Mouse (Mus musculus): ENCODE results near the gene Ppp1r14b. TPM values are rescaled to one million over a fixed set of nuclear protein-coding genes. Genes with fewer than 3 reads are reported as not detected.

The Ppp1r14b gene
- 190 and 236 TPM in 2 replicates for total RNA-seq (2015)
- total RNA-seq (2017) = 131 and 141 TPM in 2 replicates

GRCm38 (mm10) chr19:6974211-6975205, at the start of gene Ppp1r14b:
Gene Ppp1r14b (plus strand): TSS chr19:6974968.
- ATAC-seq (replicated peaks; ENCODE audit: poor library complexity) = peak; percentile 63

DNA sequence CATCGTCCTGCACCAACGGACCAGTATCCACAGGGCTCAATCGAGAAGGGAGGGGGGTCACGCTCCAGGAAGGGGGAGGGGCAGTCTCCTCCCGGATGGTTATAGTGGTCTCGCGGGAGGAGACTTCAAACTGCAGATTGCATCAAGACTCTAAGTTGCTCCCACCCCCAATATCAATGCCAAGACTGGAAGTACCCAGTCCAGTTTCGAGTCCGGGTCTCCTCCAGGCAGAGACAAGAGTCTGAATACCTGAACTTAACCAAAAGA, 49.5 kb upstream of the Ppp1r14b start, which contains the start of gene Catsperz:
Gene Catsperz, minus strand, starts transcription at position 74 of the 267 bp plus-strand sequence.
- ATAC-seq (replicated peaks; ENCODE audit: poor library complexity) = no peak

- ATAC-seq (replicated peaks; ENCODE audit: poor library complexity) = no peak
Observed at GRCm38 (mm10) chr19:6925611-6926329, 49.0 kb upstream of the Ppp1r14b start.

- ATAC-seq (replicated peaks; ENCODE audit: poor library complexity) = no peak
Observed at GRCm38 (mm10) chr19:6926559-6927255, 48.1 kb upstream of the Ppp1r14b start.

GRCm38 (mm10) chr19:6928080-6928479, 46.7 kb upstream of the Ppp1r14b start:
- no peak for ATAC-seq (replicated peaks; ENCODE audit: poor library complexity)

DNA sequence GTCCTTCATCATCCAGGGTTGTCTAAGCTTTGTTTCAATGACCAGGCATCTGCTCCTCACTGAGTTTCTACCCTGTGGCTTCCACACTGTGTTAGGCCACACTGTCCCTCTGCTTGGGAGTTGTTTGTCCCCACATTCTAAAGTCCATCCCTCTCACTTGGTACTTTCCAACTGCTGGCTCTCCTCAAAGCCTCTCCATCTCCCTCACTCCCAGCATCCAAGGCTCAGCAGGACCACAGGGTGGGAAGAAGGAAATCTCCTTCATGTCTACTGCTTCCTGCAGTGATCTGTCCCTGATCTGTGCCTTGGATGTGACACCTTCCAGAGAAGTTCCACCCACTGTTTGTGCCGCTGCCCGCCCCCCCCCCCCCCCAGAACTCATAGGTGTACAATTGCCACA, 43.8 kb upstream of the Ppp1r14b start:
- no peak for ATAC-seq (replicated peaks; ENCODE audit: poor library complexity)

GRCm38 (mm10) chr19:6932018-6932417, 42.8 kb upstream of the Ppp1r14b start:
- no peak for ATAC-seq (replicated peaks; ENCODE audit: poor library complexity)

DNA sequence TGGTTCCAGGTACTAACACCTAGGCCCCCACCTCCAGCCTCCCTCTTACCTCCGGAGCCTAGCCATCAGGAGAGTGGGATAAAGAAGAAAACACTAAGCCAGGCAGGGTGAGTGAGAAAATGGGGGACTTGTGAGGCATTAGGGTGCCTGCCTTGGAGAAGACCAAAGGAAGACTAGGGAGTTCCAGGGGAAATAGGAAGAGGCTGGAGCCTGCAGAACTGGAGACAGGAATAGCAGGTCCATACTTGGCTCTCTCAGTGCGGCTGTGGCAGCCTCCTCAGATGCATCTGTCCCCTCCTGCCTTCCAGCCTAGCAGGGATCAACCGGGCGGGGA, 41.7 kb upstream of the Ppp1r14b start:
- no peak for ATAC-seq (replicated peaks; ENCODE audit: poor library complexity)

- ATAC-seq (replicated peaks; ENCODE audit: poor library complexity) = peak; percentile 76
Observed at GRCm38 (mm10) chr19:6933436-6934194, 41.2 kb upstream of the Ppp1r14b start.

- ATAC-seq (replicated peaks; ENCODE audit: poor library complexity) = no peak
Observed at GRCm38 (mm10) chr19:6934195-6934977, 40.4 kb upstream of the Ppp1r14b start, which contains the start of gene Kcnk4. Gene Kcnk4 (minus strand): TSS chr19:6934515.

- ATAC-seq (replicated peaks; ENCODE audit: poor library complexity) = peak; percentile 53; the same call in 1 of the 2 replicates
Observed at GRCm38 (mm10) chr19:6936299-6936698, 38.5 kb upstream of the Ppp1r14b start.

GRCm38 (mm10) chr19:6937541-6938465, 37.0 kb upstream of the Ppp1r14b start:
- no peak for ATAC-seq (replicated peaks; ENCODE audit: poor library complexity)

GRCm38 (mm10) chr19:6939106-6940002, 35.4 kb upstream of the Ppp1r14b start:
- no peak for ATAC-seq (replicated peaks; ENCODE audit: poor library complexity)

GRCm38 (mm10) chr19:6940396-6941351, 34.1 kb upstream of the Ppp1r14b start:
- no peak for ATAC-seq (replicated peaks; ENCODE audit: poor library complexity)

GRCm38 (mm10) chr19:6941372-6942248, 33.2 kb upstream of the Ppp1r14b start, which contains the start of gene Bad:
Gene Bad (plus strand): TSS chr19:6941861.
- ATAC-seq (replicated peaks; ENCODE audit: poor library complexity) = peak; percentile 84

Data from megakaryocyte progenitor cell, adult 5-6 weeks (primary cell).